Comparison of ENCODE assay signal across 8 mouse cellular contexts in genomic region chr3:95042166-95042837, GRCm38 (mm10). TPM values are rescaled to one million over a fixed set of nuclear protein-coding genes. Genes with fewer than 3 reads are reported as not detected.
A peak's percentile ranks its signal among the peaks of the same experiment; 100 is the strongest.
DNase-seq lines count a peak whose midpoint lies in the region; ATAC-seq and TF ChIP-seq lines count a peak whose summit lies in the region.

Gene Psmd4, minus strand, starts transcription at chr3:95042614.

- peak; percentile 96 for ATAC-seq in heart, embryonic 11.5 days (replicated peaks; ENCODE audit: insufficient number of reproducible peaks, low FRiP score, low TSS enrichment)
- peak; percentile 99 for ATAC-seq in kidney, embryonic 16.5 days (ENCODE audit: low FRiP score, low TSS enrichment)

- peak within 1 kb of the TSS; percentile 36 for H3K27ac ChIP-seq in heart, embryonic 11.5 days (ENCODE audit: low read depth, low read length)
- H3K27ac ChIP-seq in kidney, embryonic 16.5 days (ENCODE audit: low read length): peak within 1 kb of the TSS; percentile 69
- peak within 1 kb of the TSS; percentile 70 for H3K27ac ChIP-seq in liver, adult 2 months (replicated peaks; ENCODE audit: insufficient read depth, low read depth, low read length)

- H3K36me3 ChIP-seq in C2C12 (ENCODE audit: control insufficient read depth, insufficient read depth): peaks cover 30% of the 10 kb centered on the region
- peaks cover 32% of the 10 kb centered on the region for H3K36me3 ChIP-seq in erythroblast, embryonic 14.5 days (ENCODE audit: control insufficient read depth)
- H3K36me3 ChIP-seq in heart, embryonic 11.5 days (ENCODE audit: control insufficient read depth, insufficient read depth, low read length): 0 out of 2 replicates have a peak, but pooled peaks cover 4% of the 10 kb centered on the region
- H3K36me3 ChIP-seq in kidney, embryonic 16.5 days (ENCODE audit: insufficient read depth, low read length): peaks cover 6% of the 10 kb centered on the region; the same call in 1 of the 2 replicates
- peaks cover 5% of the 10 kb centered on the region; the same call in 1 of the 2 replicates for H3K36me3 ChIP-seq in liver, adult 2 months (ENCODE audit: control insufficient read depth, insufficient read depth, low read length)
- no peaks in the 10 kb centered on the region for H3K36me3 ChIP-seq in myocyte (ENCODE audit: control insufficient read depth, insufficient read depth)
- no peaks in the 10 kb centered on the region for H3K36me3 ChIP-seq in splenic B cell, adult 2 months (ENCODE audit: control insufficient read depth, insufficient read depth, low read length, poor library complexity, severe bottlenecking)

- H3K79me3 ChIP-seq in C2C12 (ENCODE audit: low read depth): peaks cover 45% of the 10 kb centered on the region

- H3K79me2 ChIP-seq in C2C12 (ENCODE audit: control insufficient read depth, insufficient read depth) (peaks cover 51% of the 10 kb centered on the region), myocyte (ENCODE audit: control insufficient read depth, insufficient read depth) (peaks cover 48% of the 10 kb centered on the region)
- peaks cover 19% of the 10 kb centered on the region; the same call in 1 of the 2 replicates for H3K79me2 ChIP-seq in liver, adult 2 months (ENCODE audit: control insufficient read depth, insufficient read depth, low read length)

- H3K9me3 ChIP-seq in erythroblast, embryonic 14.5 days (ENCODE audit: control insufficient read depth, low read length): no peaks in the 10 kb centered on the region
- no peaks in the 10 kb centered on the region for H3K9me3 ChIP-seq in heart, embryonic 11.5 days (replicated peaks; ENCODE audit: control insufficient read depth, low read length)
- H3K9me3 ChIP-seq in kidney, embryonic 16.5 days (ENCODE audit: low read length): no peaks in the 10 kb centered on the region

- peaks cover 58% of the 10 kb centered on the region for H3K4me1 ChIP-seq in erythroblast, embryonic 14.5 days (ENCODE audit: control insufficient read depth)
- H3K4me1 ChIP-seq in heart, embryonic 11.5 days (ENCODE audit: control insufficient read depth, insufficient read depth, low read length): peaks cover 5% of the 10 kb centered on the region
- peaks cover 7% of the 10 kb centered on the region for H3K4me1 ChIP-seq in kidney, embryonic 16.5 days (ENCODE audit: insufficient read depth, low read length)
- H3K4me1 ChIP-seq in liver, adult 2 months (ENCODE audit: control insufficient read depth, insufficient read depth, low read length): peaks cover 5% of the 10 kb centered on the region

- H3K27me3 ChIP-seq in C2C12 (ENCODE audit: control insufficient read depth, insufficient read depth, insufficient read length) (no peaks in the 10 kb centered on the region), myocyte (ENCODE audit: control insufficient read depth, insufficient read depth, insufficient read length) (no peaks in the 10 kb centered on the region)
- no peaks in the 10 kb centered on the region for H3K27me3 ChIP-seq in erythroblast, embryonic 14.5 days (ENCODE audit: control insufficient read depth)
- H3K27me3 ChIP-seq in heart, embryonic 11.5 days (ENCODE audit: control insufficient read depth, insufficient read depth, low read length): no peaks in the 10 kb centered on the region
- no peaks in the 10 kb centered on the region for H3K27me3 ChIP-seq in kidney, embryonic 16.5 days (ENCODE audit: insufficient read depth, low read length)
- H3K27me3 ChIP-seq in liver, adult 2 months (ENCODE audit: control insufficient read depth, insufficient read depth, low read length): no peaks in the 10 kb centered on the region
- H3K27me3 ChIP-seq in splenic B cell, adult 2 months (ENCODE audit: control insufficient read depth, insufficient read depth, low read length, poor library complexity, severe bottlenecking): peaks cover 2% of the 10 kb centered on the region; the same call in 1 of the 2 replicates

- no peak for TF ChIP-seq CTCF in C2C12 (IDR thresholded peaks at IDR 0.05; ENCODE audit: control insufficient read depth, insufficient read depth, insufficient read length)
- no peak for TF ChIP-seq CTCF in brain, embryonic 14.5 days (IDR thresholded peaks at IDR 0.05; ENCODE audit: borderline replicate concordance, extremely low read depth, insufficient read depth, insufficient read length)
- TF ChIP-seq CTCF in liver, adult 2 months (IDR thresholded peaks at IDR 0.05; ENCODE audit: low read depth, low read length): no peak

- under 1% methylated on average over 35 of the region's 36 CpGs for WGBS in heart, embryonic 11.5 days (ENCODE audit: insufficient replicate concordance)
- under 1% methylated on average over 36 of the region's 36 CpGs for WGBS in kidney, embryonic 16.5 days
- WGBS in liver, adult 2 months: under 1% methylated on average over 36 of the region's 36 CpGs

- H3K4me2 ChIP-seq in heart, embryonic 11.5 days: peak within 1 kb of the TSS; percentile 85
- peak within 1 kb of the TSS; percentile 70 for H3K4me2 ChIP-seq in kidney, embryonic 16.5 days (replicated peaks; ENCODE audit: low read depth, low read length)
- peak within 1 kb of the TSS; percentile 83 for H3K4me2 ChIP-seq in myocyte (ENCODE audit: low read depth)

- H3K4me3 ChIP-seq in C2C12 (ENCODE audit: insufficient read depth, poor library complexity, severe bottlenecking): peak within 1 kb of the TSS; percentile 82
- H3K4me3 ChIP-seq in erythroblast, embryonic 14.5 days (replicated peaks): peak within 1 kb of the TSS; percentile 81
- H3K4me3 ChIP-seq in heart, embryonic 11.5 days (ENCODE audit: low read depth, low read length): peak within 1 kb of the TSS; percentile 71
- H3K4me3 ChIP-seq in kidney, embryonic 16.5 days (ENCODE audit: low read length): peak within 1 kb of the TSS; percentile 64
- H3K4me3 ChIP-seq in liver, adult 2 months (ENCODE audit: insufficient read depth, low read depth, low read length): peak within 1 kb of the TSS; percentile 82
- peak within 1 kb of the TSS; percentile 53 for H3K4me3 ChIP-seq in myocyte

- H3ac ChIP-seq in C2C12 (ENCODE audit: control insufficient read depth, insufficient read length, low read depth) (peak within 1 kb of the TSS; percentile 95), myocyte (ENCODE audit: control insufficient read depth, insufficient read length) (peak within 1 kb of the TSS; percentile 58)

- peak; percentile 83; the same call in 1 of the 2 replicates for TF ChIP-seq POLR2A in brain, embryonic 14.5 days (IDR thresholded peaks at IDR 0.05; ENCODE audit: borderline replicate concordance, extremely low read depth, insufficient read depth, insufficient read length, poor library complexity, severe bottlenecking)
- peak; percentile 90 for TF ChIP-seq POLR2A in liver, adult 2 months (IDR thresholded peaks at IDR 0.05; ENCODE audit: extremely low read depth, insufficient read depth, low read length)
- peak; percentile 95 for TF ChIP-seq POLR2A in myocyte (IDR thresholded peaks at IDR 0.05; ENCODE audit: insufficient read length, low read depth)

- peak within 1 kb of the TSS; percentile 83 for H3K9ac ChIP-seq in heart, embryonic 11.5 days (ENCODE audit: low read depth, low read length)
- H3K9ac ChIP-seq in kidney, embryonic 16.5 days (replicated peaks; ENCODE audit: low read length): peak within 1 kb of the TSS; percentile 69
- H3K9ac ChIP-seq in liver, adult 2 months (ENCODE audit: low read depth, low read length): peak within 1 kb of the TSS; percentile 87

- peak; percentile 99 for DNase-seq in brain, embryonic 14.5 days (ENCODE audit: low read depth)
- DNase-seq in liver, adult 2 months (ENCODE audit: extremely low read depth, low read depth, low spot score): peak; percentile 95
- DNase-seq in splenic B cell, adult 2 months (ENCODE audit: low read depth, low spot score): peak; percentile 97

TF ChIP-seq in C2C12, 6 proteins besides CTCF, POLR2A, EP300 and RAD21:
- TF ChIP-seq MYOG (IDR thresholded peaks at IDR 0.05; ENCODE audit: control insufficient read depth, extremely low read depth, insufficient read length) (no peak), MAX (IDR thresholded peaks at IDR 0.05) (no peak), CEBPB (IDR thresholded peaks at IDR 0.05; ENCODE audit: low read depth) (no peak), USF1 (IDR thresholded peaks at IDR 0.05; ENCODE audit: low read depth) (no peak), MYOD1 (IDR thresholded peaks at IDR 0.05; ENCODE audit: control insufficient read depth, insufficient read length, low read depth) (peak; percentile 40), FOSL1 (IDR thresholded peaks at IDR 0.05; ENCODE audit: insufficient read depth, low read length, poor library complexity, severe bottlenecking) (no peak)

TF ChIP-seq in myocyte, 11 proteins besides CTCF, POLR2A, EP300 and RAD21:
- TF ChIP-seq TCF12 (IDR thresholded peaks at IDR 0.05; ENCODE audit: insufficient read depth, poor library complexity, severe bottlenecking): no peak
- TF ChIP-seq CEBPB (IDR thresholded peaks at IDR 0.05; ENCODE audit: insufficient read depth, poor library complexity, severe bottlenecking): no peak
- TF ChIP-seq SRF (IDR thresholded peaks at IDR 0.05; ENCODE audit: control insufficient read depth, insufficient read length, low read depth): peak; percentile 66
- TF ChIP-seq MYOD1 (IDR thresholded peaks at IDR 0.05; ENCODE audit: control insufficient read depth in 1 of 3, insufficient read length in 2 of 3, low read depth in 2 of 3): peak in 2 of 3 experiments; percentile 53 to 79
- TF ChIP-seq POLR2AphosphoS2 (IDR thresholded peaks at IDR 0.05; ENCODE audit: insufficient read length, low read depth): peak; percentile 91
- peak; percentile 34 to 79 (median 70) for TF ChIP-seq MYOG (IDR thresholded peaks at IDR 0.05; ENCODE audit: control insufficient read depth in 1 of 3, insufficient read depth in 1 of 3, insufficient read length in 2 of 3, low read depth in 2 of 3)
- TF ChIP-seq E2F4 (IDR thresholded peaks at IDR 0.05; ENCODE audit: insufficient read depth): no peak
- TF ChIP-seq REST (IDR thresholded peaks at IDR 0.05; ENCODE audit: insufficient read depth, insufficient read length): no peak
- TF ChIP-seq USF1 (IDR thresholded peaks at IDR 0.05; ENCODE audit: low read depth): no peak
- TF ChIP-seq MAX (IDR thresholded peaks at IDR 0.05; ENCODE audit: low read depth): no peak
- no peak for TF ChIP-seq TCF3 (IDR thresholded peaks at IDR 0.05; ENCODE audit: insufficient read length, low read depth)

RNA-seq across cellular contexts. Expression of gene Psmd4, which starts in this region (rescaled TPM):
- 264 TPM for polyA plus RNA-seq in C2C12 (2012; fragmentation: generic; extraction: Trizol)
- 256 and 330 TPM in 2 replicates for polyA plus RNA-seq in brain, embryonic 14.5 days (2012; rRNA removed)
- polyA plus RNA-seq in erythroblast, embryonic 14.5 days (2012): 17.0 and 20.7 TPM in 2 replicates
- polyA plus RNA-seq in heart, embryonic 11.5 days (2014; fragmentation: Nextera tagmentation; extraction: Ambion mirVana): 231 and 247 TPM in 2 replicates
- polyA plus RNA-seq in kidney, embryonic 16.5 days (2015; fragmentation: Nextera tagmentation; extraction: Ambion mirVana): 279 and 281 TPM in 2 replicates
- total RNA-seq in liver, adult 2 months (2014; rRNA removed): 140 and 156 TPM in 2 replicates
- polyA plus RNA-seq in liver, adult 2 months (2012; rRNA removed): 132 and 134 TPM in 2 replicates
- polyA plus RNA-seq in myocyte (2012; fragmentation: generic; extraction: Trizol): 338 TPM

Comparison
In these comparisons a context has a peak if more than half of its experiments do, and no peak if none do; other contexts are left out.
1. Peak in every context shown above with its lines: DNase-seq, ATAC-seq, H3K4me3 ChIP-seq and H3K27ac ChIP-seq.